Mouse (Mus musculus): ENCODE data around the gene Tbc1d30. TPM values are rescaled to one million over a fixed set of nuclear protein-coding genes. Genes with fewer than 3 reads are reported as not detected.
A peak's percentile ranks its signal among the peaks of the same experiment; 100 is the strongest.

Gene Tbc1d30
- polyA plus RNA-seq (2017; shearing (Covaris generic)): 1 to 10 TPM; 3.3 to 7.0 (median 3.5) TPM

DNA sequence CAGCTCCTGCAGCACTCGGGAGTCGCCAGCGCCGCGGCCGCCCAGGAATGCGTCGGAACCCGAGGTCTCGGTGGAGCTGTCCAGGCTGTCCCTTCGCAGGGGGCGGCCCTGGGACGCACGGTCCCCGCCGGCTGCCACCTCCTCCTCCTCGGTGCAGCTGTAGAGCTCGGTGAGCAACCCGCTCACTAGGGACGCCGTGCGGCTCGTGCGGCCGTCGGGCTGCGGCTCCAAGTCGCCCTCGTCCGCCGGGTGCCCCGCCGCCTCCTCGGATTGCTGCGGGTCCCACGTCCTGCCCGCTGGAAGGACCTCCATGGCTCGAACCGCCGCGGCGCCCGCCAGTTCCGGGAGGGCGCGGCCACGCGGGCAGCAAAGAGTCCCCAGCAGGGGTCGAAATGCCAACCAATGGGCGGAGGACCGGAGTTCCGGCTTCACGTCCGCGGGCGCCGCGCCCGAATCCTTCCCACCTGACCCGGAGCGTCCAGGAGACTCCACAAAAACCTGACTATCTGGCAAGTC, at the start of gene Tbc1d30:
Tbc1d30 (minus strand) TSS at position 213 of the 516 bp plus-strand sequence.
- peak; percentile 73 for ATAC-seq

DNA sequence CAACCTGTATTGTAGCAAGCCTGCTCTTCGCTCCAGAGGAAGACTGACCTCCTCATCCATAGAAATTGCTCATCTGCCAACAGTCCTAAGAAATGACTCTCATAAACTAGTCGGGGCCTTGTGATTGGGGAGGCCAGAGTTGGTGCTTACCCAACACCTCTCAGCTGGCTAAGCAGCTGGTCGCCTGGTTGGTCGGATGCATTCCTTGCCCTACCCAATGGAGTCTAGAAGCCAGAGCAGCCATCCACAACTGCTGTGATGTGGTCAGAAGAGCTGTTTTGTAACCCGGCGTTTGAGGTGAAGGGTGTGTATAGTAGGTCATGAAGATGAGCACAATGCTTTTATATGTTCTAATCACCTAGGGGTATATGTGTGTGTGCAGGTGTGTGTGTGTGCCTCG, 47.5 kb upstream of the Tbc1d30 start:
- ATAC-seq: no peak

DNA sequence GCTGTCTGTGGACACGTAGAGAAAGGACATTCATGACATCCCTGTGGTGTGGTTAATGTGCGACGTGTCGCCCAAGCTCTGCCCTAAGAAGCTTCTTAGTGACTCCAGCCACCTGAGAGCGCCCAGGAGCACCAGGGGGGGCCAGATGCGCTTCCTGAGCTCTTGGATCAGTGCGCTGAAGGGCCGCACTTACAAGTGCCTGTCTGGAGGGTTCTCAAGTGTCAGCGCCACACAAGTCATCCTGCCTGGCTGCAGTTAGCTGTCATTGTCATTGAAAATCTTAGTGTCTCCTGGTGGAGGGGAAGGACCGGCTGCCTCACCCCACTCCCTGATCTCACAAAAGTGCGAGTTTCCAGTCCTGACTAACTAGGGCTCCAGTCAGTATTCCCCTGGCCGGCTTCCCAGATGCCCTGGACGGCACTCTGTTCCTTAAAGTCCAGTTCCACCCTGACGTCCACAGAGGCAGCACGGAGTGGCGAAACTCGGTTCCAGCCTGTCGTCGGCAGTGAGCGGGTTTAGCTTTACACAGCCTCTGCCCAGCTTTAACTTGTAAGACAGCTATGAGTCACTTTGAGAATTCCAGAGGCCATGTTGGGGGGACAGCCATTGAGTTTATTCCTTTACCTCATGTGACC, 44.6 kb upstream of the Tbc1d30 start:
- no peak for ATAC-seq

- ATAC-seq: no peak
These were observed 43.8 kb upstream of the Tbc1d30 start for GRCm38 (mm10) chr10:121394789-121395325.

GRCm38 (mm10) chr10:121394270-121394669, 43.2 kb upstream of the Tbc1d30 start:
- no peak for ATAC-seq

GRCm38 (mm10) chr10:121391901-121392300, 40.8 kb upstream of the Tbc1d30 start:
- no peak for ATAC-seq

DNA sequence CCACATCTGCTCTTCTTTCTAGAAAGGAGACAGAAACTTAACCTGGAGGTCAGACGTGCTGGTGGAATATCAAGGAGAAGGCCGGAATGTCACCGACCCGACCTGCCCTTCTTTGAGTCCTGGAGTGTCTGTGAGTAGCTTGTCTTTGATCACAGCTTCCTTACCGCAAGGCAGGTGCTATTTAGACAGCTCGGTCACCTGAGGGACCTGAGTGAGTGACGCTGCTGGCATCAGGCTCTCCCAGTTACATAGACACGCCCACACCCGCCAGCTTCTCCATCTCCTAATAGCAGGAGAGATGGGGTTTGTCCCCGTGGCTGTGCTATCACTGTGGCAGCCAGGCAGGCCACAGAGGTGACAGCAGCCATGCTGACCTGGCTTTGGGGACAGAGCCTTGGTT, 39.5 kb upstream of the Tbc1d30 start:
- ATAC-seq: no peak

GRCm38 (mm10) chr10:121386347-121386746, 35.3 kb upstream of the Tbc1d30 start:
- no peak for ATAC-seq

DNA sequence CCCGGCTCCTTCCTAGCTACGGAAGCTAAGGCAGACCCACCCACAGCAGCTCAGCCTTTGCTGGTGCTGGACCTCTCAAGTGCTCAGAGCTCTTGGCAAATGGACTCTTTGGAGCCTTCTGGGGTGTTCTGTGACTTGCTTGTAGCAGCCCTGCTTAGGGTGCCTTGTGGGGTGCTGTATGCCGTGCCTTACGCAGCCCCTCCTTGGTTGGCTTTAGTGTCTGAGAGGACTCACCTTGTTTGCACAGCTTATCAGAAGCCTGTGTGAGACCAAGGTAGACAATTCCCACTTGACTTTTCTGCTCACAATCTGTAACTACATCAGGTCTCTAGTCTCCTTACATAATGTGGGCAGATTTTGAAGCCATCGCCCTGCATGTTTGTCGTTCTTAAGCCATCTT, 34.6 kb upstream of the Tbc1d30 start:
- ATAC-seq: no peak

- no peak for ATAC-seq
These were observed 33.6 kb upstream of the Tbc1d30 start for GRCm38 (mm10) chr10:121384710-121385109.

- ATAC-seq: no peak
These were observed 30.2 kb upstream of the Tbc1d30 start for GRCm38 (mm10) chr10:121381280-121381679.

- ATAC-seq: no peak
These were observed 28.3 kb upstream of the Tbc1d30 start for GRCm38 (mm10) chr10:121379387-121379786.

DNA sequence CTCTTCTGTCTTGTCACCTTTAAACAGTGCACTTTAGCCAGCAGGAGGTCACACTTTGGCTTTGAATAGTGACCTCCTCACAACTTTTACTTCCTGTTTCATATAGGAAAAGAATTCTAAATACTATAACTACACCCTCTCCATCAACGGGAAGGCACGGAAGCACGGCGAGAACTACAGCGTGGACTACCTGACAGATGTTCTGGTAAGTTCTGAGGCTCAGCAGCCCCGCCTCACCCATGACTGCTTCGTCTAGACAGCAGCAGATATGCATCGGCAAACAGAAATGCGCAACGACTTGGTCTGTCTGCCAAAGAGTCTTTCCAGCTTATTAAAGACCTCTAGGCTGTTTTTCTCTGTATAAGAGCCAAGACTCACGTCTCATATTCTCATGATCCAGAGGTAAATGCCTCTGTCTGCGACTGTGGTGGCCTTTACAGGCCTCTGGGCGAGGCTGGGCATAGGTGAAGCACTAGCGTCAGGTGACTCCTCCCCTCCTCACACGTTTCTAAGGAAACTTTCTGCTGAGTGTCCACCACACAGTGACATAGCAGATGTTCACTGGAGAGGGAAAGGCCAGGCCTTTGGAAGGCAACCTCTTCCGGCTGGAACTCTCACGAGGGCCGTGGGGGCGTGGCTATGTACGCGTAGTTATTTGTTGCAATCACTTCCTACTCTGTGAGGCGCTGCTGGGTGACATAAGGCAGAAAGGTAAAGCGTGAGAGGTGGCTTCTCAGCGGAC, 25.6 kb upstream of the Tbc1d30 start:
- no peak for ATAC-seq

DNA sequence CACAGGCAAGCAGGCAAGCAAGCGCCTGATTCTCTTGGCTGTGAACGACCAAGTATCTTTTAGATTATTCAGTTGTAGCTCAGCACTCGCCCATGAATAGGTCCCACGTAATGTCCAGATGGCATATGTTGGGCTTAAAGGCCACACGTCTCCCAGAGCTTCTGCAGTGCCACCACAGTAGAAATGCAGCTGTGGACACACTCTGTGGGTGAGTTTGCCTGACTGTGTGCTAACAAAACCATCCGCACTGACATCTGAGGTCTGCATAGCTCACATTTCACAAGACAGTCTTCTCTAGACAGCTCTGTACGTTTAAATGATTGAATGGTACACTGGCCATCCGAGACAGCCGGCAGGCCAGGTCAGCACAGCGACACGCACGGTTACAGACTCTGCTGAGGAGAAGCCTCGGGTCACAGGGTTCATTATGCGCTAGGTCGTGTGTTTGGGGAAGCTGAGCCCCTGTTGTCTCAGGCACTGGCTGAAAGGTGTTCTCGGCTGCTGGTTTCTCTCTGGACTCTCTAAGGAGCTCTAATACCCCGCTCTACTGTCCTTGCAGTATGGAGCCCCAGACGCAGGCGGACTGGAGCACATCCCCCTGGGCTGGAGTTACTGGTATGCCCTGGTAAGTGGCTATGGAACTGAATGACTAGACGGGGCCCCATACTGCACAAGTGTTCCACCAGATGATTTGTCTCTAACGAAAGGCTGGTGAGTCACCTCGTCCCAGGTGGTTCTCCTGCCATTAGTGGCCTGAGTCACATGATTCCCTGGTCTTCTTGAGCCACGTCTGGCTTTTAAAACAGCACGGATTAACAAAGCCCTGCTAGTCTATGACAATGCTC, 24.8 kb upstream of the Tbc1d30 start:
- no peak for ATAC-seq

DNA sequence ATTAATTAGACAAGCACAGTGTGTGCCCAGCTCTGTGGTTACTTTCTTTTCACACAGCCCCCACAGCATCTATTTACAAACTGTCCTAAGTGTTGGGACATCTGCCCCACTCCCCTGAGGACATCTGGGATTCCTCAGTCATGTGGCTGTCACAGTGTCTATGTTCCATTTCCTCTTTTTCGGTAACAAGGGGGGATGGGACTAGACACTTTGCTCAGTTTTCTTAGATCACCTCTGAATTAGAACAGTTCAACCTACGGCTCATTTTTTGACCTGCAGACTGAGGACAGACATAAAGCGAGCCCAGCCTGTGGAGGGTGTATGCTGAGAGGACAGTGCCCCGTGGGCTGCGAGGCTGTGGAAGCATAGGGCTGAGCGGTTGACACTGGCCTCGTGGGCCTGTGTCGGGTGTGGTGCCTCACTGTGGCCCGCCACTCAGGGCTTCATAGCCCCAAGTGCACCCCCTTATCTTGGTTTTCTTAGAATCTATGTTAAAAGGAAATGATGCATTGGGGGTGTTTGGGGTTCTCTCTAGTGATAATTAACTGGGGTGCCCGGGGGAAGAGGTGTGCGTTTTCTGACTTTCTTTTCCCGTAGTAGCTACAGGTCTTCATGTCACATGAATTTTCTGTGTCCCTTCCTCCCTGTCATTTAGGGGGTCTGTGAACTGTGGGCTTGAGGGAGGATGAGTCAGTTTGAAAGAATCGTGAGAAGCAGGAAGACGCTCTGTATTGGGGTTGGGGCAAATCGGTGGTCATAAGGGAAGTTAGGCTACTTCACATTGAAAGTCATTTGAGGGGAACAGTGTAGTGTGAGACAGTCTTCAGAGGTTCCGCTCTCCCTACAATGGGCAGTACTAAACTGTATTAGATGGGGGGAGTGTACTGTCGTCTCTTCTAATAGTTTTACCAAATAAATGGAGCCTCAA, 23.9 kb upstream of the Tbc1d30 start:
- no peak for ATAC-seq

DNA sequence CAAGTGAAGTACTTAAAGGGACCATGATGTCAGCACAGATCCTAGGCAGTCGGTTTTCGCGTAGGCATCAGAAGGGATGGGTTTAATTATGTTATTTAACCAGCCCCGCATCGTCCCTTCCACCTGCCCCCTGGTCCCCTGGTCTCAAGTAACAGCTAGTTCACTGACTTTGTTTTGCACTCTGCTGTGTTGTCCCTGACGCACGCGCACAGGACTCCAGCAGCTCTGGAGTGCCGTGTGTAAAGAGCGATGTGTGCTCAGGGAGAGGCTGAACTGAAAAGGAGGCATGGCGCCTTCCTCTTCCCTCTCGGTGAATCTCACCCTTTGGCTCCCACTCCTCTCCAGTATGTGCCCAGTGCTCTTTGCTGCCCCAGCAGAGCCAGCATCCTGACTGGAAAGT, 22.9 kb upstream of the Tbc1d30 start:
- no peak for ATAC-seq

DNA sequence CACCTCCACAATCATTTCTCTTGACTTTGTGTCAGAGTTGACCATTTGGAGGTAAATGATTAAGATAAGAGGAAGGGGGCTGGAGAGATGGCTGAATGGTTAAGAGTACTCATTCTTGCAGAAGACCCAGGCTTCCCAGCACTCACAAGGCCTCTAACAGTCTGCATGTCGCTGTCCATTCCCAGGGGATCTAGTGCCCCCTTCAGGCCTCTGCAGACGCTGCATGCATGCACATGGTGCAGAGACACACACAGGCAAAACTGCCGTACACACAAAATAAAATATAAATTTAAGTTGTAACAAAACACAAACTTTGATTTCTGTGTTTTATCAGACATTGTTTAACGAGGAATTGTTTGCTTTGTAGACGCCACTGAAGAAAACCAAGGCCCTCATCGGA, 19.7 kb upstream of the Tbc1d30 start:
- ATAC-seq: no peak

DNA sequence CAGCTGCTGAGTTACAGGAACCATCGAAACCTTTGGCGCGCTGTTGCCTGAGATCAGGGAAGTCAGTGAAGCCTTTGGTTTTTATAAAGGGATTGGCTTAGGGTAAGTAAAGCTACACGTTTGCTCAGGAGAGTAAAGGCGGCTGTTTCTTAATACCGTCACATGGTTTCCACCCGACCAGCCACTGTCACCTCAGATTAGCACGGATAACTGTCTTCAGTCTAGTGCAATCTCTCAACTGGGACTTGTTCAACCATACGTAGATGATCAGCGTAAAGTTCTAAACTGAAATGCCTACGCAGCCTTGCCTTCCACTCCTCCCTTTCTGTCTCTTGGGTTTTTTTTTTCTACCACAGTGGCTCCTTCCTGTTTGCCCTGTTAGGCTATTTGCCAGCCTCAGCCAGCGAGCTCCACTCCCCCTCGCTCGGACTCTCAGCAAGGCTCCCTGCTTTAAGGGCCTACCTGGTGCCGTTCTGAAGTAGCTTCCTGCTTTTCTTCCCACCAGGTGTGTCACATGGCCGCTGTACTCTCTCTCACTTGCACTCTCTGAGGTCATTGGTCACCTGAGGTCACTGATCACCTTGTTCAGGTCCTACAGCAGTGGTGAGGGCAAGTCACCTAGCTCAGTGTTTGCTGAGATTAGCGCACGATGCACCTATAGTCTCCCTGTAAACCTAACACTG, 17.8 kb upstream of the Tbc1d30 start:
- ATAC-seq: no peak

DNA sequence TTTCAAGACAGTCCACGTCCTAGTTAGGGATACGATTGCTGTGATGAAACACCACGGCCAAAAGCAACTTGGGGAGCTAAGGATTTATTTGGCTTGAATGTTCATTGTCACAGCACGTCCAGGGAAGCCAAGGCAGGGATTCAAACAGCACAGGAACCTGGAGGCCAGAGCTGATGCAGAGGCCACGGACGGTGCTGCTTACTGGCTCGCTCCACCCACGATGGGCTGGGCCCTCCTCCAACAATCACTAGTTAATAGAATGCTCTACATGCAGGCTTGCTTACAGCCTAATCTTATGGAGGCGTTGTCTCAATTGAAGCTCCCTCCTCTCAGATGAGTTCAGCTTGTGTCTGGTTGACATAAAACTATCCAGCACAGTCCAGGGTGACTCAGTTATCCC, 16.7 kb upstream of the Tbc1d30 start:
- no peak for ATAC-seq

- no peak for ATAC-seq
These were observed 16.2 kb upstream of the Tbc1d30 start for GRCm38 (mm10) chr10:121367271-121367670.

GRCm38 (mm10) chr10:121365781-121366272, 14.7 kb upstream of the Tbc1d30 start:
- ATAC-seq: peak; percentile 14

Data from inflammation-experienced regulatory T-cells, adult 6 months (primary cell).